Mouse (Mus musculus) heart, adult 2 months (tissue): ENCODE measurements around the gene Lrrc8a.

ENCODE experiments used
- CTCF ChIP-seq: fragments of 200-600 bp; IDR thresholded peaks from 2 replicates; pipeline ENCODE4 v1.8.1; 2022; ENCODE audit warnings: antibody characterized with exemption, mild to moderate bottlenecking, moderate library complexity
- EP300 ChIP-seq: fragments of 200-500 bp; IDR thresholded peaks from 2 replicates; pipeline ENCODE4 v1.6.1; 2011; ENCODE audit warnings: low read depth, low read length, control low read depth; ENCODE audit not compliant: insufficient read depth
- POLR2A ChIP-seq: fragments of 200-500 bp; IDR thresholded peaks from 2 replicates; pipeline ENCODE4 v1.6.1; 2011; ENCODE audit warnings: mild to moderate bottlenecking, low read depth, low read length, control low read depth; ENCODE audit not compliant: insufficient read depth

DNA sequence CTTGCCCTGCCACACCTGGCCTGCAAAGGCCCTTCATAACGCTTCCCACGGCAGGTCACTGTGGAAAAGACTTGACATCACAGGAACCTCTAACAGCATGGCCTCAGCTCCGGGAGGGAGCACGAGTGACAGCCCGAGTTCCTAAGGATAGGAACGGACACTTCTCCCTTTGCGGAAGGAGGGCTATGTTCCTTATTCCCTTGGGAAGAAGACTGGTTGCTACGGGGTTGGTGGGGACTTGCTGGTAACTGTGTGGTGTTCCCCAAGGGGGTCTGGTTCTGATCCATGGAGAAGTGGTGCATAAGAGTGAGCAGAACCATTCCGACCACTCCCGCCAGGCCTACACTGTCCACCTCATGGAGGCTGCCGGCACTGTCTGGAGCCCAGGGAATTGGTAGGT, 43.2 kb downstream of the Lrrc8a start, which contains the start of gene Gm28038:
- TF ChIP-seq POLR2A (no peak), CTCF (no peak), EP300 (no peak)
